Mouse (Mus musculus) neural tube, embryonic 11.5 days (tissue): Measurements from ENCODE around the gene Aplp1. TPM values are rescaled to one million over a fixed set of nuclear protein-coding genes. Genes with fewer than 3 reads are reported as not detected.

ENCODE experiments used
- polyA plus RNA-seq: library from polyadenylated mRNA; unstranded; fragments of >200 nt; fragmentation: Nextera tagmentation; extraction: Ambion mirVana; gene quantifications from 2 replicates; pipeline ENCODE4 v1.2.1, GENCODE M21; 2014

Aplp1 gene
- polyA plus RNA-seq, 1 experiment from 2014 or later: 165 TPM

Other genes with a start within 250 kb of the Aplp1 start
- 45.8 and 51.8 TPM in 2 replicates for gene Capns1, start 246.7 kb downstream of the Aplp1 start, polyA plus RNA-seq
- 179 and 195 TPM in 2 replicates for gene Polr2i, start 213.6 kb downstream of the Aplp1 start, polyA plus RNA-seq
- 268 and 302 TPM in 2 replicates for gene Tbcb, start 213.3 kb downstream of the Aplp1 start, polyA plus RNA-seq
- not detected in 2 replicates for gene Ovol3, start 209.8 kb downstream of the Aplp1 start, polyA plus RNA-seq
- gene Thap8, start 165.4 kb downstream of the Aplp1 start, polyA plus RNA-seq: 0.18 and 0.36 TPM in 2 replicates
- gene Wdr62, start 165.1 kb downstream of the Aplp1 start, polyA plus RNA-seq: 10.9 and 12.5 TPM in 2 replicates
- gene Clip3, start 153.8 kb downstream of the Aplp1 start, polyA plus RNA-seq: 100 and 102 TPM in 2 replicates
- gene Alkbh6, start 136.8 kb downstream of the Aplp1 start, polyA plus RNA-seq: 87.4 and 94.0 TPM in 2 replicates
- 16.6 and 18.1 TPM in 2 replicates for gene Syne4, start 130.7 kb downstream of the Aplp1 start, polyA plus RNA-seq
- not detected in 2 replicates for gene E130208F15Rik, start 123.8 kb downstream of the Aplp1 start, polyA plus RNA-seq
- gene Sdhaf1, start 121.6 kb downstream of the Aplp1 start, polyA plus RNA-seq: 23.1 and 26.5 TPM in 2 replicates
- 6.3 TPM in 2 replicates for gene Lrfn3, start 82.8 kb downstream of the Aplp1 start, polyA plus RNA-seq
- gene Tyrobp, start 31.8 kb downstream of the Aplp1 start, polyA plus RNA-seq: 17.8 and 17.9 TPM in 2 replicates
- gene Hcst, start 25.7 kb downstream of the Aplp1 start, polyA plus RNA-seq: not detected in 2 replicates
- 0.84 and 0.99 TPM in 2 replicates for gene Nfkbid, start 23.8 kb downstream of the Aplp1 start, polyA plus RNA-seq
- gene Kirrel2, start 12.2 kb upstream of the Aplp1 start, polyA plus RNA-seq: 19.0 and 19.6 TPM in 2 replicates
- 1.8 and 3.4 TPM in 2 replicates for gene Nphs1, start 12.8 kb upstream of the Aplp1 start, polyA plus RNA-seq
- gene Prodh2, start 48.1 kb upstream of the Aplp1 start, polyA plus RNA-seq: not detected in 2 replicates
- gene Arhgap33, start 89.5 kb upstream of the Aplp1 start, polyA plus RNA-seq: 48.8 and 51.1 TPM in 2 replicates
- 3.7 and 4.4 TPM in 2 replicates for gene Hspb6, start 106.6 kb upstream of the Aplp1 start, polyA plus RNA-seq
- gene Proser3, start 106.8 kb upstream of the Aplp1 start, polyA plus RNA-seq: 8.6 and 12.1 TPM in 2 replicates
- 46.2 and 47.0 TPM in 2 replicates for gene Lin37, start 114.3 kb upstream of the Aplp1 start, polyA plus RNA-seq
- gene U2af1l4, start 117.8 kb upstream of the Aplp1 start, polyA plus RNA-seq: 90.6 and 95.5 TPM in 2 replicates
- gene Gm49396, start 117.8 kb upstream of the Aplp1 start, polyA plus RNA-seq: 7.3 and 7.6 TPM in 2 replicates
- gene Psenen, start 118.1 kb upstream of the Aplp1 start, polyA plus RNA-seq: 97.8 and 106 TPM in 2 replicates
- gene Igflr1, start 119.9 kb upstream of the Aplp1 start, polyA plus RNA-seq: 1.3 and 3.6 TPM in 2 replicates
- 11.5 and 11.9 TPM in 2 replicates for gene Kmt2b, start 143.2 kb upstream of the Aplp1 start, polyA plus RNA-seq
- 0.18 TPM in 1 of 2 replicates, not detected in the other for gene Zbtb32, start 153.4 kb upstream of the Aplp1 start, polyA plus RNA-seq
- gene Upk1a, start 167.3 kb upstream of the Aplp1 start, polyA plus RNA-seq: 4.8 TPM in 2 replicates
- 786 and 833 TPM in 2 replicates for gene Cox6b1, start 180.6 kb upstream of the Aplp1 start, polyA plus RNA-seq
- gene Etv2, start 190.3 kb upstream of the Aplp1 start, polyA plus RNA-seq: not detected in 2 replicates
- gene Rbm42, start 204.8 kb upstream of the Aplp1 start, polyA plus RNA-seq: 133 and 134 TPM in 2 replicates
- 49.4 and 57.7 TPM in 2 replicates for gene Haus5, start 219.5 kb upstream of the Aplp1 start, polyA plus RNA-seq
- not detected in 2 replicates for gene Pmis2, start 226.1 kb upstream of the Aplp1 start, polyA plus RNA-seq